Mouse (Mus musculus) embryo, embryonic 11 days (tissue): ENCODE measurements around the gene 1810024B03Rik.
A peak's percentile ranks its signal among the peaks of the same experiment; 100 is the strongest.

Experiments
- DNase-seq: peaks from one replicate; pipeline ENCODE4 v3.0.0-alpha.2; 2015

Gene 1810024B03Rik

DNA sequence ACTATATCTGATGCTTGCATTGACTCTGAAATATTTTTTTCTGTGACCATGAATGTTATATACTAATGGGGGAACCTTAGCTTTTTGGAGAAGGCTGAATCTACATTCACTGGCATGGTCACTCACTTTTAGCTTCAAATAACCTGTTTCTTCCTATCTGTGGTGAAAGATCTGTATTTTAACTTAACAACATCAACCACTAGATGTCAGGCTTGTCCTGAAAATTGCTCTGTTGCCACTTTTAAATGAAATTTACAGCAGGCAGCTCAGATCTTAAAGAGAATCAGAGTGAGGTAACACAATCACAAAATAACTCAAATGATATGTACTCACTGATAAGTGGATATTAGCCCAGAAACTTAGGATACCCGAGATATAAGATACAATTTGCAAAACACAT is 41.8 kb downstream of the 1810024B03Rik start:
- peak; percentile 69 for DNase-seq

DNA sequence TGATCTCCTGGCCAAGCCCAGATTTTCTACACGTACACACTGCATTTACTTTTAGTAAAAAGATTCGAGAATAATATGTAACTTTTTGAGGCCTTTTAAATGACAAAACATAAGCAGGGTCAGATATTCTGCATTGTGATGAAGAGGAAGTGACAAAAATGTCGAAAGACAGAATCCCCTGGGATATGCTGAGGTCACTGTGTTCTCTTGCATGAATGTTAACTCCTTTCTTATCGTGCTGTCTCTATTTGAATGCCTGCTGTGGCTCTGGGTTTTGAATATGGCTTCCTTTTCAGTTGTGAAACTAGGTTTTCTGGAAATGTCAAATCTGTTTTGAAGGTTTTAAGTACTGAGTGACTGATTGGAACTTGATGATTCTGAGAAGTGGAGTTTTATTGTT is 42.4 kb downstream of the 1810024B03Rik start:
- DNase-seq = no peak

DNA sequence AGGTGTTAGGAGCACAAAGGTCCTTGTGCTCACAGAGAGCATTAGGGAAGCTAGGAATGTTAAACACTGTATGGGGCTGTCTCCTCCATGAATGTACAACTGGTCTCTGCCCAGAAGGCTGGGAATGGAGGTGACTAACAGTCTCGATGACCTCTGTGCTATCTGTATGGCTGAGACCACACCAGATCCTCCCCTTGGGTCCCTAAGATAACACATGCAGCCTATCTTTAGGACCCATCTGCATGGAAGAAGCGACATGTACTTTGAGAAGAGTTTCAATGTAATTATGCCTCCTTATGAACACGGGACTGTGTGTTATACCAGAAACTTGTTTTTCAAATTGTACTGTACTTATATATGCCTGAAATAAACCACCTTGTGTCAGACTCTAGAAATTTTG is 62.4 kb downstream of the 1810024B03Rik start:
- no peak for DNase-seq

DNA sequence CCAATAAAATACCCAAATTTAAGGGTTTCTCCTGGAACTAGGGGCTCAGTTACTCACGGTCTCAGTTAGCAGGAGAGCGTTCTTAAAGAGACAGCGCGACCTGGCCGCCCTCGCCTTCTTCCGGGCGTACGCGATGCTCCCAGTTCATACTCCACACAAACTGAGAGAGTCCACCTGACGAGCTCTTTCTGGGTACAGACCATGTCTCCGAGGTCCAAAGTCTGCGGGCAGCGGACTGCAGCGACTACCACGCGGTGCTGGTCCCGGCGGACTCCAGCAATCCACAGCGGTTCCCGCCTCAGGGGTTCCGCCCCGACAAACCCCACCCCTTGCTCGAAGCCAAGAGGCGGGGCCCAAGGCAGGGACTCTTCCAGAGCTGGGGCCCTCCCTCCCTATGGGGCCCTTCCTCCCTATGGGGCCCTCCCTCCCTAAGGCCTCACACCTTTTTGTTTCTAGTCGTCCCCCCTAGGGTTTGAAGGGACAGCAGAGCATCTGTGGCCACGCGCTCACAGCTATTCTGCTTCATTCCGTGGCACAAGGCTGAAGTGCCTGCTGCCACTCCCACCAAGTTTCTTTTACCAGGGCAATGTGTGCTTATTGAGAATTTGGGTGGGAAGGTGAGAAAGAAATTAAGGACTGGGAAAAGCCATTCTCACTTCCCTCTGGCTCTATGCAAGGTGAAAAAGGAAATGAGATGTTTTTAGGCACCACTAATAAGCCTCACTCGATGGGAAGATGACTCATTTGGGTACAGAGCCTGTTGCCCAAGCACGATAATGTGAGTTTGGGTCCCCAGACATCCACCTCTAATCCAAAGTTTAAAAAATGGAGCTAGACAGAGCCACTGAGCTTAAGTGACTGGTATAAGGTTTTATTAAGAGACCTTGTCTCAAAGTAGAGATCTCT is 64.7 kb downstream of the 1810024B03Rik start, which contains the start of gene Itpripl1:
Gene Itpripl1 (minus strand): TSS at position 285 of the 906 bp plus-strand sequence.
- DNase-seq = peak; percentile 81

DNA sequence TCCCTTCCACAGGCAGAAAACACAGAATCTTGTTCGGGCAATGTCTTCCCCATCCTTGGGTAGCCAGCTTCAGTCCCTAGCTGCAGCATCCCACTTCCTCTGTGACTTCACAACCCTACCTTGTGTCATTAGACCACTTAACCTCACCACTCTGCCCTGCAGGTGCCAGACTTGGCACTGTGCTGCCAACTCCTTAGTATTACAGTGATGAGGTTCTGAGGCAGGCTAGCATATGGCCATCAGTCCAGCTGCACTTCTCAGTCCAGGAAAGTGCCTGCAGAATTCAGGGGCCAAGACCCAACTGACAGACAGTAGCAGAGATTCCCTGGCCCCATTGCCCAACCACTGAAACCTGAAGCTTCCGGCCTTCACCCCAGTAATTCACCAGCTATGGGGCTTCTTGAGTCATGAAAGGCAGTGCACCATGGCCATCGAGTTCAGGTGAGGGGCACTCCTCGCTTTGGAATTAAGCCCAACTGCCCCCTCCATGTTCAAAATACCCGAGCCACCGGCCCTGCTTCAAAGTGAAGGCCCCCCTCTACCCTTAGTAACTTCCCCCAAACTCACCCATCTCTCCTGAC is 65.4 kb downstream of the 1810024B03Rik start:
- DNase-seq = no peak

DNA sequence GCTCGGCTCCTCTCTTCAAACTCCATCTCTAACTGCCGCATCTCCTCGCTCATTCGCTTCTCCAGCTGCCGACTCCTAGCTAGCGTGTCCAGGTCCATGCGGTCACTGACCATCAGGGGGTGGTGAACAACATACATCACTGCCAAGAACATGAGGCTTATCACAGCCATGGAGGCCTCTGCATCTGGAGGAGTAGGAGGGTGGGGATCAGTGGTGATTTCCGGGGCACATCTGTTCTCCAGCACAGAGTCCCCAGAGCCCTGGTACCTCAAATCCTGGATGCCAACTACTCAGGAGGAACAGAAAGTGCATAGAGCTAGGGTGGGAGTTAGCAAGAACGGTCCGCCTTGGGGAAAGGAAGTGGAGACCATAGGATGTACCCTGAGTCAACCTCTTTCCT is 66.0 kb downstream of the 1810024B03Rik start:
- DNase-seq = no peak

DNA sequence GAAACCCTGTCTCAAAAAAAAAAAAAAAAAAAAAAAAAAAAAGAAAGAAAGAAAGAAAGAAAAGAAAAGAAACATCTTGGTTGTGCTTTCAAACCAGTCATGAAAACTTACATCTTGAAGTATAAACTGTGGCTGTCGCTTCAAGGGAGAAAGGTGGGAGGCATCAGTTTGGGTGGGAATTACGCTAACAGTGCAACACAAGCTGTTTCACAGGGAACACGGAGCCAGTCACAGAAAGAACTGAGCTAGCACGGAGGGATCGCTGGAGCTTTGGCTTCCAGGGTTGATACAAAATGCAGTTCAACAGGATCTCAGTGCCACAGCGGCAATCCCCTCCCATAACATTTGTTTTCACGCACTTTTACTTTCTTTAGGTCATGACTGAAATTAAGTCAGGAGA is 68.1 kb downstream of the 1810024B03Rik start:
- DNase-seq = no peak

DNA sequence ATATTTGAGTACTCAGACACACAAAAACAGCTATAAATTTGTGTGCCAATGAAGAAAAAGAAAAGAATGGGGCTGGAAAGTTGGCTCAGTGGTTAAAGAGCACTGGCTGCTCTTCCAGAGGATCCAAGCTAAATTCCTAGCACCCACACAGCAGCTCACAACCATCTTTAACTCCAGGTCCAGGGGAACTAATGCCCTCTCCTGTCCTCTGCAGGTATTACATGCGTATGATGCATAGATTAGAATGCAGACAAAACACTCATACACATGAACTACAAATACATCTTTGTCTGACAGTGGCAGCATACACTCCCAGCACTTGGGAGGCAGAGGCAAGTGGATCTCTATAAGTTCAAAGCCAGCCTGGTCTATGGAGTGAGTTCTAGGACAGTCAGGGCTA is 68.5 kb downstream of the 1810024B03Rik start:
- no peak for DNase-seq

DNA sequence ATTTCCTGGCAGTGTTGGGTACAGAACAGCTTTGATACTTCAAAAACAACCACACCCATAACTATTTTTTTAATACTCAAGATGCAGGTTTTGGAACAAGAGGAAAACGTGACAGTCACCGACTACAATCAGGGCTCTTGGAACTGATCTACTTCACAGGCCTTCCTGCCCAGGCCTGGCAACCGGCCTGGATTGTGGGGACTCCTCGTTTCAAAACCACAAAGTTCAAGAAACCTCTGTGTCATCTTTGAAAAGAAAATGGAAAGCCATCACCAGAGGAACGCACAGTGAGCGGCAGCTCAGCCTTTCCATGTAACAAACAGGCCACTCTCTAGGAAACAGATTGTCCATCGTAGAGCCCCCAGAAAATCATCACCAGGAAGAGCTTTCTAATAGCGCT is 69.0 kb downstream of the 1810024B03Rik start:
- DNase-seq = no peak

DNA sequence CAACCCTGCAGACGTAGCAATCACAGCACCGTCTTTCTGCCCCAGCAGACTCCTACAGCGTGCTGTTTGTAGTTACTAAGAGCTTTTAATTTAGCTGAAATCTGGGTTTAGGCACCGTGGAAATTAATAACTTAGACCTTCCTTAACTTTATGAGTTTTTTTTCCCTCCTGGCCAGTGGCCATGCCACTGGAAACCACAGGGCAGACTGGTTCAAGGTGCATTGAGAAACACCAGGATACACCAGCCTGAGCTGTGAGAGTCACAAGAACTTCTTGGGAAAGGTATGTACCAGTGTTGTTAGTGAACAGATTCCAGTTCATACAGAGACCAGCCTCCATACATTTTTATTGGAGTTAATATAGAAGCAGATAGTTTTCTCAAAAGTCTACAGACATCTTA is 69.6 kb downstream of the 1810024B03Rik start:
- no peak for DNase-seq

DNA sequence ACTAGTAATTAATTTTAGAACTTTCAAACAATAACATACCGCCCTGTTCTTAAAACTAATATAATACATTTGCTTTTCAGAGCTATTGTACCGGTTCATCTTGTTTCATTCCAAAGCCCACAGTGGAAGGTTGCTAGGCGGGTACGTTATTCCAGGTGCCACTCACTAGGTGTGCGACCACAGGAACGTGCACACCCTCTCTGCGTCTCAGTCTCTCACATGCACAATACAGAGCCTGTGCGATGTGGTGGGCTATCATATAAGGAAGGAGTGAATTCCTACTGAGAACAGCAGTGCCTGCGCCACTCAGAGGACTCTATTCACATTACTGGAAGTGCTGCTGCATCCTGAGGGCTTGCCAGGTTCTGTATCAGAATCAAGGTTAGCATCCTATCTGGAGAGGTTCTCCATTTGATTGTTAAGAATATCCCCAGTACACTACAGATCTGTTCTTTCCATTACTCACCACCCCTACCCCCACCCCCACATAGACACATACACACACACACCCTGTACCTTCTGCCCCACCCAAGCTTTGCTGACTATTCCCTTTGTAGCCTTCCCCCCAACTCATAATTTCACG is 70.2 kb downstream of the 1810024B03Rik start:
- no peak for DNase-seq

DNA sequence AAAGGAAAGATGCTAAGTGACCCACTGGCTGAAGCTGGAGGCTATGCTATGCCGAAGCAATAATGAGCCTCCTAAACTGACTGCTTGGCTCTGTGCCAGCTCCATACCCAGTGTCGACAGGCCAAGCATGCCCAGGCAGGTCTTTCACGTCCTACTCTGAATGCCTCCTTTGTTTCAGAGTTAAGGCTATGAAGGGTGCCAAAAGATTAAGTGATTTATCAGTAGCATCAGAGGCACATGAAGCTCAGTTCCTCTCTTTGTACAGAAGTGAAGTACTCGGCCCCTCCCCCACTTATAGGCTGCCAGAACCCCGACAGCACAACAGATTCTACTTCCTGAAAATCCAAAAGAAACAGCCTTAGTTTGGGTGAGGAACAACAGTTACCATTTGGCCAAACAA is 71.1 kb downstream of the 1810024B03Rik start:
- DNase-seq = peak; percentile 74
